Mouse (Mus musculus): Measurements from ENCODE around the gene Eftud2.

DNA sequence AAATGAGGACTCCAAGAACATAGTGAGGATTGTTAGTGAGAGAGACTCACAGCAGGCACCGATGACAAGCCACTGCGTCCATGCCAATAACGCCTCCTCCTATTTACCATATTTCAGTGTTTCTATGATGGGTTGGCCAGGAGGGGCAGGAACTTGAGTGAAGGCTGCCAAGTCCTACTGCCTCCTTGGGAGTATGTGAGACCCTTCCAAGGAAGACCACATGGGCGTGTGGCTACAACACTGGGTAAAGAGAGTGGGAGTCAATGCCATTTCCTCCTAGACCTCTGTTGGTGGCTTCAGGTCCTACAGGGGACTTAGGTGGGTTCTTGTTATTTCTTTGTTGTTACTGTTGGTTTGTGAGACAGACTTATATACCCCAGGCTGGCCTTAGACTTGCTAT, 20.4 kb upstream of the Eftud2 start:
- TF ChIP-seq CTCF (IDR thresholded peaks at IDR 0.05; ENCODE audit: borderline replicate concordance, insufficient read depth, low read depth, low read length), result no peak
- no peak for TF ChIP-seq POLR2A (IDR thresholded peaks at IDR 0.05; ENCODE audit: borderline replicate concordance, insufficient read depth, low read length)
